Mouse (Mus musculus) heart, adult 2 months (tissue): Measurements from ENCODE around the gene Prox1.

Source experiments
- CTCF ChIP-seq: fragments of 200-600 bp; IDR thresholded peaks from 2 replicates; pipeline ENCODE4 v1.8.1; 2022; ENCODE audit warnings: antibody characterized with exemption, mild to moderate bottlenecking, moderate library complexity
- EP300 ChIP-seq: fragments of 200-500 bp; IDR thresholded peaks from 2 replicates; pipeline ENCODE4 v1.6.1; 2011; ENCODE audit warnings: low read depth, low read length, control low read depth; ENCODE audit not compliant: insufficient read depth

DNA sequence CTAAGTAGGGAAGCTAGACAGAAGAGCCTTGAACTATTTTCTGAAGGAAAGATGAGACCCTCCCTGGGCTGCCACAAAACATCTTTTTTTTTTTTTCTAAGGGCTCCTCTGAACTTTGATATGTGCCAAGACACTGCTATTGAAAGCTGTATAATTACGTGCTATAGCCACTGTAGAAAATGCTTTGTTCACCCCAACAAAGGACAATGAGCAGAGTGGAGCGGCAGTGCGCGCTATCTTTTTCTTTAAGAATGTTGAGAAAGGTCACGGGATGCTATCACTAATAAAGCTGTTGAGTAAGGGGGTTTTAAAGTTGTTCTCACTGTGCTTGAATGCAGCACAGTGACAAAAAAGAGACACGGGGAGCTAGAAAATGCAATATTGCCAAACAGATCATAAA, 30.0 kb downstream of the Prox1 start:
- no peak for TF ChIP-seq CTCF
- no peak for TF ChIP-seq EP300
